Mouse (Mus musculus) retina, postnatal 7 days (tissue): ENCODE measurements around the gene Lrba.

Source experiments
- DNase-seq: peaks from one replicate; pipeline ENCODE4 v3.0.0-alpha.2; 2012; ENCODE audit warnings: low read depth, low spot score

Gene Lrba

GRCm38 (mm10) chr3:86253791-86254190, 29.3 kb downstream of the Lrba start:
- no peak for DNase-seq

DNA sequence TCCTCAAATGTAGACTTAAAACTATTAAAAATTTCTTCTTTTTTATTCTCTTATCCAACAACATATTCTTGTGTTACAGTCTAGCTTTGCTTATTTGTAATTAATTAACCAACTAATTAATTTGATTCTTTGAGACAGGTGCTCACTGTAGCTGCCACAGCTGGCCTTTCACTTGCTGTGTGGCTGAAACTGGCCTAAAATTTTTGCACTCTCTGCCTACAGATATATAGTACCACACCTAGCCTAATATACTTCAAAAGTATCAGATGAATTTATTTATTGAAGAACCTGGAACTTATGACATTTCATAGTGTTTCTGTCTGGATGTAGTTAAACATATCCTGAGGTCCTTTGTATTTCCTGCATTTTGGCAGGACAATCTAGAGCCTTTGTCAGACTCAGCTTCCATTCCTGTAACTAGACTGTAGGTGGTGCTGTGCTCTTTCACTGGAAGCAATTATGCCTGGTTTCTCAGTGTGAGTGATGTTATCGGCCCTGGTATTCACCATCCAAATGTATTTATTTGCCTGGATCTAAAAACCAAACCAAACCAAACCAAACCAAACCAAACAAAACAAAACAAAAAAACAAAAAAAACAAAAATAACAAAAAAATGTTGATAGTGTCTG, 43.7 kb downstream of the Lrba start:
- peak; percentile 37 for DNase-seq

- DNase-seq: no peak
Observed at GRCm38 (mm10) chr3:86275651-86276050, 51.2 kb downstream of the Lrba start.

DNA sequence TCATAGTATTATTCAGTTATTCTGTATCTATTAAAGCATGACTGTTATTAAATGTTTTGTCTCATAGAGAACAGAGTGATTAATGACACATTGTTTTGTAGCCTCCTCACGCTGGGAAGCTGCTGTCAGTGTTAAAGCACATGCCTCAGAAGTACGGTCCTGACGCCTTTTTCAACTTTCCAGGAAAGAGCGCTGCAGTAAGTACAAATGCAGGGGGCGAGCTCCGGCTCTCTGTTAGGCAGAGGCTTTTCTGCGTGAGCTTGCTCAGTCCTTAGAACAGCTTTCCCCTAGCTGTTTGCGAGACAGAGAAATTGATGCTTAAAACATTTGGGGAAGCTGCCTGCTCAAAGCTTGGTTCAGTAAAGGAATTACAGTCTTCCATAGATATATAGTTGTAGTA, 66.8 kb downstream of the Lrba start:
- DNase-seq: no peak

- DNase-seq: no peak
Observed at GRCm38 (mm10) chr3:86294866-86295265, 70.4 kb downstream of the Lrba start.

- DNase-seq: no peak
Observed at GRCm38 (mm10) chr3:86296214-86296613, 71.7 kb downstream of the Lrba start.

- no peak for DNase-seq
Observed at GRCm38 (mm10) chr3:86308833-86309232, 84.4 kb downstream of the Lrba start.

- no peak for DNase-seq
Observed at GRCm38 (mm10) chr3:86310216-86310615, 85.7 kb downstream of the Lrba start.

- no peak for DNase-seq
Observed at GRCm38 (mm10) chr3:86311406-86311805, 86.9 kb downstream of the Lrba start.

- no peak for DNase-seq
Observed at GRCm38 (mm10) chr3:86317636-86318035, 93.2 kb downstream of the Lrba start.

GRCm38 (mm10) chr3:86328531-86328930, 104.1 kb downstream of the Lrba start:
- DNase-seq: peak; percentile 23

- no peak for DNase-seq
Observed at GRCm38 (mm10) chr3:86343261-86343660, 118.8 kb downstream of the Lrba start.

- no peak for DNase-seq
Observed at GRCm38 (mm10) chr3:86362486-86362885, 138.0 kb downstream of the Lrba start.

DNA sequence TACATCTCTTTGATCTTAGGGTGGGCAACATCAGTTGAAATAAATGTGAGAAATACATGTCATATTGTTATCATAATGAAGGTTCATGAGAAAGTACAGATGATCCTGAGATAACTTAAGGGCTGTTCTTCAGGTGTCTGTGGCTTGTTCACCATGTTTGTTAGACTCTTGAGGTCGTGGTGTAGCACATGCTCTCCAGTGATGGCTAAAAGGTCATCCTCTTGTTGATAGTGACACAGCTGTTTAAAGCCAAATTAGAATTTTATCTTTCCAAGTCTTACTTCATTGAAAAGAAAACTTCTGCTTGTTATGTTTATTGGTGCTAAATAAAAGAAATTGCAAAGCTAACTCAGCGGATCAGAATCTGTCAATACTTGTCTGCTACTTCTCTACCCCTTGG, 147.0 kb downstream of the Lrba start:
- no peak for DNase-seq

- DNase-seq: no peak
Observed at GRCm38 (mm10) chr3:86375276-86375675, 150.8 kb downstream of the Lrba start.

GRCm38 (mm10) chr3:86382557-86382956, 158.1 kb downstream of the Lrba start:
- DNase-seq: no peak

GRCm38 (mm10) chr3:86385047-86385446, 160.6 kb downstream of the Lrba start:
- DNase-seq: no peak

DNA sequence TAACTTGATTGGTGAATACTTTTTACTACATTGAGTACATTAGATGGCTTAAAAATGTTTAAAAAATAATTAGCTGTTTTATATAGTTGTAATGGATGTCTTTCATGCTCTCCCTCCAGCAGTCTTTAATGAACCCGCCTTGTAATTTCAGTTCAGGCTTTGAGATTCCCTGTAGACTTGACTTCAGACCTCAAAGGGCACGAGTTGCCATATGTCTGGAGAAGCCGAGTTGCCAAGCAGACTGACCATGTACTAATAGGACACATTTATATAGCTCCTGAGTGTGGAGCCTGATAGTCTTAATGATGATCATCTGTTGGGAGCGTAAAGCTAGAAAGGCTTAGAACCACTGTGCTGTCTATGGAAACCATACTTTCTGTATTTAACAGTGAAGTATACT, 161.8 kb downstream of the Lrba start:
- DNase-seq: no peak

DNA sequence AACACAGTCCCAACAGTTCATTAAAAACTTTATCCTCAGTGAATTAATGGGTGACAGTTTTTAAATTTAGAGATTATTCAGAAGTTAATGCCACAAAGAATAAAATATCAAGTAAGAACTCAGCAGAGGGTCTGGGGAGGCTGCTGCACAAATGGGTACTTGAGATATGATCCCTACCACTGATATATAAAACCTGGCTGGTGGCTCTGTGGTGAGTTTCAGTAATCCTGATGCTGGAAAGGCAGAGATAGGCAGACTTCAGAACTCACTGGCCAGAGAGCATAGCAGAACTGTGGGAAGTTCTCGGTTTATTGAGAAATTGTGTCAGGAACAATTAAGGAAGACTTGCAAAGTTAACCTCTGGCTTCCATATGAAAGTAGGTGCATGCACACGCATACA, 199.3 kb downstream of the Lrba start:
- no peak for DNase-seq

- DNase-seq: no peak
Observed at GRCm38 (mm10) chr3:86426733-86427132, 202.3 kb downstream of the Lrba start.

- no peak for DNase-seq
Observed at GRCm38 (mm10) chr3:86443497-86443896, 219.0 kb downstream of the Lrba start.

GRCm38 (mm10) chr3:86451211-86451610, 226.7 kb downstream of the Lrba start:
- no peak for DNase-seq

- no peak for DNase-seq
Observed at GRCm38 (mm10) chr3:86461582-86461981, 237.1 kb downstream of the Lrba start.

- no peak for DNase-seq
Observed at GRCm38 (mm10) chr3:86489992-86490391, 265.5 kb downstream of the Lrba start.
